Mouse (Mus musculus) right cerebral cortex, postnatal 14 days (tissue): ENCODE results near the gene Mzf1.

ENCODE experiments used
- DNase-seq: peaks from one replicate; pipeline ENCODE4 v3.0.0; 2022

Gene Mzf1

GRCm38 (mm10) chr7:13001584-13001983, 53.0 kb downstream of the Mzf1 start:
- no peak for DNase-seq

- DNase-seq = no peak
Measured at GRCm38 (mm10) chr7:12998851-12999250, 55.7 kb downstream of the Mzf1 start, which contains the start of gene Trim28. Gene Trim28, plus strand, starts transcription at chr7:12999114.

GRCm38 (mm10) chr7:12998053-12998452, 56.5 kb downstream of the Mzf1 start, which contains the start of gene Slc27a5:
Gene Slc27a5, minus strand, starts transcription at chr7:12998192.
- no peak for DNase-seq

GRCm38 (mm10) chr7:12997230-12997629, 57.3 kb downstream of the Mzf1 start:
- no peak for DNase-seq

- no peak for DNase-seq
Measured at GRCm38 (mm10) chr7:12995862-12996261, 58.7 kb downstream of the Mzf1 start.

GRCm38 (mm10) chr7:12993148-12993547, 61.4 kb downstream of the Mzf1 start:
- no peak for DNase-seq
